Mouse (Mus musculus): ENCODE data around the gene Lonrf3. TPM values are rescaled to one million over a fixed set of nuclear protein-coding genes. Genes with fewer than 3 reads are reported as not detected.

Gene Lonrf3
- total and polyA plus RNA-seq, 3 experiments = not detected

Other genes starting within 250 kb of the Lonrf3 start
- gene Il13ra1, start 216.2 kb upstream of the Lonrf3 start, total RNA-seq (2012; rRNA removed) = not detected in 2 replicates
- not detected for gene Il13ra1, start 216.2 kb upstream of the Lonrf3 start, polyA plus RNA-seq (2012; ENCODE audit: insufficient read depth in 1 of 2, insufficient read length in 2 of 2, low read depth in 1 of 2, low replicate concordance in 2 of 2, missing spikeins in 1 of 2)
- gene Zcchc12, start 132.4 kb upstream of the Lonrf3 start, total RNA-seq (2012; rRNA removed) = not detected in 2 replicates
- not detected for gene Zcchc12, start 132.4 kb upstream of the Lonrf3 start, polyA plus RNA-seq (2012; ENCODE audit: insufficient read depth in 1 of 2, insufficient read length in 2 of 2, low read depth in 1 of 2, low replicate concordance in 2 of 2, missing spikeins in 1 of 2)
- not detected in 2 replicates for gene Gm6268, start 72.9 kb downstream of the Lonrf3 start, total RNA-seq (2012; rRNA removed)
- gene Gm6268, start 72.9 kb downstream of the Lonrf3 start, polyA plus RNA-seq (2012; ENCODE audit: insufficient read depth in 1 of 2, insufficient read length in 2 of 2, low read depth in 1 of 2, low replicate concordance in 2 of 2, missing spikeins in 1 of 2) = not detected
- gene Gm14569, start 163.5 kb downstream of the Lonrf3 start, total RNA-seq (2012; rRNA removed) = not detected in 2 replicates
- gene Gm14569, start 163.5 kb downstream of the Lonrf3 start, polyA plus RNA-seq (2012; ENCODE audit: insufficient read depth in 1 of 2, insufficient read length in 2 of 2, low read depth in 1 of 2, low replicate concordance in 2 of 2, missing spikeins in 1 of 2) = under 1 TPM in 1 of 2 experiments, not detected in 1; 0.01 TPM

Measured in MEL (cell line).